Mouse (Mus musculus): Measurements from ENCODE around the gene Exosc9.

DNA sequence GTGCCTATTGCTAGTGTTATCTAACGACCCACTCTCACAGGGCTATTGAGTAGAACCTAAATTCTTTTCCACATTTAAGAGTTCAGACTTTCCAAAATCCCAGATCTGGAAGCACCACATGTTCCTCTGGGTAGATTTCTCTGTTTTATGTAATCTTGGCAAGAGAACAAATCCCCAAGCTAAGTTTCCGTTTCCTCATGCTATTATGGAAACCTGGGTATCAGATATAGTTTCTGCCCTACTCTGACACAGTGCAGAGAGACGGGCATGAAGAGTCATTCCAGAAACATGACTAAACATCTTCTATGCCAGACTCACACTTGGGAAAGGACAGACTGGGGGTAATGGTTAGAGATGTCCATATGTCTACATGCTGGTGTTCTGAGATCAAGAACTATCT, 27.9 kb upstream of the Exosc9 start:
- TF ChIP-seq CTCF (IDR thresholded peaks at IDR 0.05; ENCODE audit: extremely low read depth, insufficient read depth, low read length) (no peak), POLR2A (IDR thresholded peaks at IDR 0.05; ENCODE audit: extremely low read depth, insufficient read depth, low read length) (no peak)

Data from cortical plate, adult 2 months (tissue).